ENCODE assay signal across 13 mouse cellular contexts in the genomic region with DNA sequence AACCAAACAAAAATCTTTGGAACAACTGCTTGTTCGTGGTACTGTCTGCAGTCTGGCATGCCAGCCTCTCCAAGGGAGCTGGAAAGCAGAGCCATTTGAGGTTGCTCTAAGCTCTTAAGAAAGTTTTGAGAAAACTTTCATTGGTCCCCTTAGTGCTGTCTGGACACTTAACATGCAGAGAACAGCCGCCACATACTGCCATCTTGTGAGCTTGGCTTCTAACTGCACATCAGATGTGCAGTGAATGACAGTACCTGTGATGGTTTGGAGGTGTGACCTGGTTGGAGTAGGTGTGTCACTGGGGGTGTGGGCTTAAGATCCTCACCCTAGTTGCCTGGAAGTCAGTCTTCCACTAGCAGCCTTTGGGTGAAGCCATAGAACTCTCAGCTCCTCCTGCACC. TPM values are rescaled to one million over a fixed set of nuclear protein-coding genes. Genes with fewer than 3 reads are reported as not detected.
DNase-seq lines count a peak whose midpoint lies in the region; ATAC-seq and TF ChIP-seq lines count a peak whose summit lies in the region.
"Had no signal": no experiment of that assay in that cellular context is flagged by ENCODE, and none has a peak within 500 bp of the region (broad histone marks: within the 10 kb centered on the region; RNA-seq: fewer than 3 reads in every experiment).

No protein-coding gene starts in this region.

- no peak overlapping the region for H3K9ac ChIP-seq in forebrain, postnatal 0 days
- H3K9ac ChIP-seq in forebrain, embryonic 12.5 days = no peak overlapping the region
- no peak overlapping the region for H3K9ac ChIP-seq in lung, embryonic 14.5 days
- H3K9ac ChIP-seq: hindbrain, embryonic 15.5 days had no signal

- H3K4me1 ChIP-seq in forebrain, postnatal 0 days (ENCODE audit: insufficient read depth) = no peaks in the 10 kb centered on the region
- no peaks in the 10 kb centered on the region for H3K4me1 ChIP-seq in forebrain, embryonic 12.5 days
- no peaks in the 10 kb centered on the region for H3K4me1 ChIP-seq in lung, embryonic 14.5 days (ENCODE audit: insufficient read depth)
- H3K4me1 ChIP-seq: hindbrain, embryonic 15.5 days had no signal

- H3K27ac ChIP-seq in forebrain, postnatal 0 days (ENCODE audit: low read depth, low read length) = no peak overlapping the region
- H3K27ac ChIP-seq in forebrain, embryonic 12.5 days = no peak overlapping the region
- no peak overlapping the region for H3K27ac ChIP-seq in lung, embryonic 14.5 days (ENCODE audit: low read depth)
- H3K27ac ChIP-seq: hindbrain, embryonic 15.5 days had no signal

- DNase-seq in forebrain, postnatal 0 days = peak; percentile 16
- DNase-seq in lung, embryonic 14.5 days = peak; percentile 25
- DNase-seq in lung, postnatal 4 days = no peak
- DNase-seq in NIH3T3 (ENCODE audit: low read depth) = peak; percentile 35
- peak; percentile 54 for DNase-seq in naive thymus-derived CD4-positive, alpha-beta T cell, adult 2 months (ENCODE audit: low read depth)
- DNase-seq in right cerebral cortex, postnatal 14 days = no peak
- no peak for DNase-seq in layer of hippocampus, adult 9-11 months
- DNase-seq: cerebellum, postnatal 36 days; kidney, postnatal 25 days had no signal

- no peaks in the 10 kb centered on the region for H3K27me3 ChIP-seq in forebrain, postnatal 0 days (ENCODE audit: insufficient read depth, low read length)
- no peaks in the 10 kb centered on the region for H3K27me3 ChIP-seq in forebrain, embryonic 12.5 days
- H3K27me3 ChIP-seq in lung, embryonic 14.5 days (ENCODE audit: insufficient read depth, low read length) = no peaks in the 10 kb centered on the region
- H3K27me3 ChIP-seq: hindbrain, embryonic 15.5 days had no signal

- H3K4me2 ChIP-seq in forebrain, postnatal 0 days (ENCODE audit: low read depth) = no peak overlapping the region
- H3K4me2 ChIP-seq in forebrain, embryonic 12.5 days = no peak overlapping the region
- H3K4me2 ChIP-seq in lung, embryonic 14.5 days = no peak overlapping the region
- H3K4me2 ChIP-seq: heart, embryonic 11.5 days; hindbrain, embryonic 15.5 days had no signal

- H3K9me3 ChIP-seq in forebrain, postnatal 0 days (ENCODE audit: low read length) = no peaks in the 10 kb centered on the region
- no peaks in the 10 kb centered on the region for H3K9me3 ChIP-seq in forebrain, embryonic 12.5 days
- no peaks in the 10 kb centered on the region for H3K9me3 ChIP-seq in lung, embryonic 14.5 days (ENCODE audit: low read depth, low read length)
- H3K9me3 ChIP-seq: hindbrain, embryonic 15.5 days had no signal

- no peak for ATAC-seq in forebrain, postnatal 0 days
- ATAC-seq in forebrain, embryonic 12.5 days (ENCODE audit: low FRiP score) = no peak
- no peak for ATAC-seq in lung, embryonic 14.5 days (ENCODE audit: insufficient read depth)

- peaks cover 36% of the 10 kb centered on the region for H3K36me3 ChIP-seq in forebrain, postnatal 0 days (ENCODE audit: insufficient read depth)
- H3K36me3 ChIP-seq in forebrain, embryonic 12.5 days (replicated peaks) = peaks cover 73% of the 10 kb centered on the region
- H3K36me3 ChIP-seq in lung, embryonic 14.5 days (ENCODE audit: insufficient read depth) = peaks cover 91% of the 10 kb centered on the region

- H3K4me3 ChIP-seq in forebrain, postnatal 0 days (ENCODE audit: low read depth, low read length) = no peak overlapping the region
- no peak overlapping the region for H3K4me3 ChIP-seq in forebrain, embryonic 12.5 days (replicated peaks)
- no peak overlapping the region for H3K4me3 ChIP-seq in lung, embryonic 14.5 days (ENCODE audit: low read depth, low read length)
- H3K4me3 ChIP-seq: erythroblast, embryonic 14.5 days; hindbrain, embryonic 15.5 days had no signal

- peak; percentile 44 for TF ChIP-seq CTCF in forebrain, postnatal 0 days (IDR thresholded peaks at IDR 0.05; ENCODE audit: low read depth)
- 0 out of 2 replicates have a peak, but pooled peaks have one; percentile 33 for TF ChIP-seq CTCF in lung, embryonic 14.5 days (IDR thresholded peaks at IDR 0.05; ENCODE audit: low read depth)

- 74% methylated on average over 2 of the region's 2 CpGs for WGBS in forebrain, postnatal 0 days
- WGBS in forebrain, embryonic 12.5 days = 88% methylated on average over 2 of the region's 2 CpGs
- WGBS in lung, embryonic 14.5 days = 72% methylated on average over 2 of the region's 2 CpGs

RNA-seq across cellular contexts. Expression of a gene that starts 29.5 kb away (rescaled TPM):
- 41.2 and 57.8 TPM in 2 replicates for total RNA-seq in forebrain, postnatal 0 days (2014; rRNA removed)
- polyA plus RNA-seq in forebrain, postnatal 0 days (2015; fragmentation: Nextera tagmentation; extraction: Ambion mirVana) = 40.0 and 40.2 TPM in 2 replicates
- polyA plus RNA-seq in forebrain, embryonic 12.5 days (2016; fragmentation: Nextera tagmentation; extraction: Ambion mirVana) = 12.8 and 14.6 TPM in 2 replicates
- polyA plus RNA-seq in lung, embryonic 14.5 days (2014; fragmentation: Nextera tagmentation; extraction: Ambion mirVana) = 4.9 and 6.4 TPM in 2 replicates

RNA-seq across cellular contexts. Expression of a gene that starts 49.9 kb away (rescaled TPM):
- 114 and 122 TPM in 2 replicates for total RNA-seq in forebrain, postnatal 0 days (2014; rRNA removed)
- 197 and 211 TPM in 2 replicates for polyA plus RNA-seq in forebrain, postnatal 0 days (2015; fragmentation: Nextera tagmentation; extraction: Ambion mirVana)
- polyA plus RNA-seq in forebrain, embryonic 12.5 days (2016; fragmentation: Nextera tagmentation; extraction: Ambion mirVana) = 403 and 415 TPM in 2 replicates
- 356 and 365 TPM in 2 replicates for polyA plus RNA-seq in lung, embryonic 14.5 days (2014; fragmentation: Nextera tagmentation; extraction: Ambion mirVana)

RNA-seq across cellular contexts. Expression of a gene that starts 51.1 kb away (rescaled TPM):
- 31.6 and 38.2 TPM in 2 replicates for total RNA-seq in forebrain, postnatal 0 days (2014; rRNA removed)
- 12.8 and 18.6 TPM in 2 replicates for polyA plus RNA-seq in forebrain, postnatal 0 days (2015; fragmentation: Nextera tagmentation; extraction: Ambion mirVana)
- 42.3 and 44.6 TPM in 2 replicates for polyA plus RNA-seq in forebrain, embryonic 12.5 days (2016; fragmentation: Nextera tagmentation; extraction: Ambion mirVana)
- polyA plus RNA-seq in lung, embryonic 14.5 days (2014; fragmentation: Nextera tagmentation; extraction: Ambion mirVana) = 17.7 and 22.7 TPM in 2 replicates

Comparison
In these comparisons a context has a peak if more than half of its experiments do, and no peak if none do; other contexts are left out.
1. DNase-seq: peak in forebrain, postnatal 0 days (single experiment), lung, embryonic 14.5 days (single experiment), NIH3T3 (single experiment) and naive thymus-derived CD4-positive, alpha-beta T cell, adult 2 months (single experiment); none in lung, postnatal 4 days (0 of 2), right cerebral cortex, postnatal 14 days (single experiment) and layer of hippocampus, adult 9-11 months (single experiment).